Mouse (Mus musculus) C2C12 (cell line): ENCODE measurements around the gene Hsd17b14. TPM values are rescaled to one million over a fixed set of nuclear protein-coding genes. Genes with fewer than 3 reads are reported as not detected.

Experiments used
- H3K27me3 ChIP-seq: one replicate; pipeline ENCODE4 v1.6.1; 2011; ENCODE audit not compliant: control insufficient read depth, insufficient read depth, insufficient read length
- H3K36me3 ChIP-seq: one replicate; pipeline ENCODE4 v1.6.1; 2011; ENCODE audit not compliant: control insufficient read depth, insufficient read depth
- H3K4me3 ChIP-seq: one replicate; pipeline ENCODE4 v1.5.1; 2011; ENCODE audit warnings: mild to moderate bottlenecking, control low read depth; ENCODE audit not compliant: poor library complexity, insufficient read depth, severe bottlenecking
- H3K79me2 ChIP-seq: one replicate; pipeline ENCODE4 v1.6.1; 2011; ENCODE audit not compliant: control insufficient read depth, insufficient read depth
- H3K79me3 ChIP-seq: one replicate; pipeline ENCODE4 v1.6.1; 2011; ENCODE audit warnings: low read depth, control low read depth
- H3ac ChIP-seq: one replicate; pipeline ENCODE3; 2011; ENCODE audit warnings: low read depth; ENCODE audit not compliant: control insufficient read depth, insufficient read length
- CEBPB ChIP-seq: IDR thresholded peaks from one replicate; pipeline ENCODE4 v1.6.1; 2011; ENCODE audit warnings: low read depth, mild to moderate bottlenecking, control low read depth, moderate library complexity
- CTCF ChIP-seq: IDR thresholded peaks from one replicate; pipeline ENCODE4 v1.5.1; 2011; ENCODE audit not compliant: control insufficient read depth, insufficient read depth, insufficient read length
- FOSL1 ChIP-seq: IDR thresholded peaks from one replicate; pipeline ENCODE4 v1.8.0; 2011; ENCODE audit warnings: mild to moderate bottlenecking, low read length; ENCODE audit not compliant: poor library complexity, insufficient read depth, severe bottlenecking
- MAX ChIP-seq: IDR thresholded peaks from one replicate; pipeline ENCODE4 v1.6.1; 2011; ENCODE audit warnings: mild to moderate bottlenecking, control low read depth
- MYOD1 ChIP-seq: IDR thresholded peaks from one replicate; pipeline ENCODE4 v1.6.1; 2011; ENCODE audit warnings: low read depth; ENCODE audit not compliant: control insufficient read depth, insufficient read length
- MYOG ChIP-seq: IDR thresholded peaks from one replicate; pipeline ENCODE4 v1.6.1; 2011; ENCODE audit not compliant: control insufficient read depth, insufficient read length; ENCODE audit errors: extremely low read depth
- USF1 ChIP-seq: IDR thresholded peaks from one replicate; pipeline ENCODE4 v1.6.1; 2011; ENCODE audit warnings: low read depth, mild to moderate bottlenecking, control low read depth, moderate library complexity
- polyA plus RNA-seq: library from polyadenylated mRNA; unstranded; fragments of >200 nt; fragmentation: generic; extraction: Trizol; gene quantifications from one replicate; pipeline ENCODE4 v1.2.1, GENCODE M21; 2012; ENCODE audit warnings: missing spikeins

Gene Hsd17b14
- polyA plus RNA-seq, 1 experiment = 1.7 TPM

DNA sequence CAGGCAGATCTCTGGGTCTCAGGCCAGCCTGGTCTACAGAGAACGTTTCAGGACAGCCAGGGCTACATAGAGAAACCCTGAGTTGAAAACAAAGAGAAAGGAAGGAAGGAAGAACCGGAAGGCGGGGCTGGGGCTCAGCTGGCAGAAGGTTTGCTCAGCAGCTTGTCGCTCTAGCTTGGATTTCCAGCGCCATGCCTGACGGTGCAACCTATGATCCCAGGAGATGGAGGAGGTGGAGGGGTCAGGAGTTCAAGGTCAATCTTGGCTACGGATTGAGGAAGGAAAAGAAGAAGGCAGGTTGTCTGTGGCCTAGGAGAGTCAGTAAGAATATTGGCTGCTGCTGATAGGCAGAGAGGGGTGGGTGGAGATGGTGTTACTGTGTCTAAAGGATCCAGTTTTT lies 5.5 kb downstream of the Hsd17b14 start:
- TF ChIP-seq MYOG (no peak), USF1 (no peak), CTCF (no peak), MAX (no peak), CEBPB (no peak), MYOD1 (no peak), FOSL1 (no peak)
- no peak overlapping the region for H3K4me3 ChIP-seq
- no peaks in the 10 kb centered on the region for H3K27me3 ChIP-seq
- no peaks in the 10 kb centered on the region for H3K79me2 ChIP-seq
- H3K36me3 ChIP-seq = no peaks in the 10 kb centered on the region
- no peak overlapping the region for H3ac ChIP-seq
- H3K79me3 ChIP-seq = no peaks in the 10 kb centered on the region

DNA sequence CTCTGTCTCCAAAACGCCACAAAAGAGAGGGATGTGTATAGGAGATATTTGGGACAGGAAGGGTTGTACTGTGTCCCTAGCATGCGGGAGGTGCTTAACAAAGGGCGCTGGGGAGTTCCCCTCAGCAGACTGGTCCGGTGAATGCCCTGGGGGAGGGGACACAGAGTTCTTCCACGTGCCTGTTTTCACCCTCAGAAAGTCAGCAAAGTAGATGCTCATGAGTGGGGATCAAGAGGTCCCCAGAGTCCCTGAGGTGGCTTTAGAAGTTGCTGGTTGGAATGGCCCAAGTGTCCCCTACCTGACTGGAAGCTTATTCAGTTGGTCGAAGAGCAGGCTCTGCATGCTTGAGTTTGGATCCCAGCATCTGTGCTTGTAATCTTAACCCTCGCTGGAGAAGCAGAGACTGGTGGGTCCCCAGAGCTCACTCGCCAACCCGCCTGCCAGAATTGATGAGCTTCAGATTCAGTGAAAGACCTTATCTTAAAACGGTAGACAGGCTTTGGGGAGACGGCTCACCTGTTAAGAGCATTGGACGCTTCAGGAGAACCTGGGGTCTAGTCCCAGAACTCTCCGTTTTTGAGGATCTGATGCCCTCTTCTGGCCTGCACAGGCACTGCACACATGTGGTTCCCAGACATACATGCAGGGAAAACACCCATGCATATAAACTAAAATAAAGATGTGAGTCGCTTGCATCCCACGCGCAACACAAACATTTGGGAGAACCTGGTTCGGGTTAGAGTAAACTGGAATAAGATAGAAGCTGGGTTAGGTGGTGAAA lies 6.3 kb downstream of the Hsd17b14 start:
- no peak overlapping the region for H3K4me3 ChIP-seq
- H3K27me3 ChIP-seq = no peaks in the 10 kb centered on the region
- no peaks in the 10 kb centered on the region for H3K36me3 ChIP-seq
- H3K79me3 ChIP-seq = no peaks in the 10 kb centered on the region
- TF ChIP-seq CEBPB (no peak), CTCF (peak; percentile 51)
- H3ac ChIP-seq = peak overlapping the region; percentile 3
- no peaks in the 10 kb centered on the region for H3K79me2 ChIP-seq

DNA sequence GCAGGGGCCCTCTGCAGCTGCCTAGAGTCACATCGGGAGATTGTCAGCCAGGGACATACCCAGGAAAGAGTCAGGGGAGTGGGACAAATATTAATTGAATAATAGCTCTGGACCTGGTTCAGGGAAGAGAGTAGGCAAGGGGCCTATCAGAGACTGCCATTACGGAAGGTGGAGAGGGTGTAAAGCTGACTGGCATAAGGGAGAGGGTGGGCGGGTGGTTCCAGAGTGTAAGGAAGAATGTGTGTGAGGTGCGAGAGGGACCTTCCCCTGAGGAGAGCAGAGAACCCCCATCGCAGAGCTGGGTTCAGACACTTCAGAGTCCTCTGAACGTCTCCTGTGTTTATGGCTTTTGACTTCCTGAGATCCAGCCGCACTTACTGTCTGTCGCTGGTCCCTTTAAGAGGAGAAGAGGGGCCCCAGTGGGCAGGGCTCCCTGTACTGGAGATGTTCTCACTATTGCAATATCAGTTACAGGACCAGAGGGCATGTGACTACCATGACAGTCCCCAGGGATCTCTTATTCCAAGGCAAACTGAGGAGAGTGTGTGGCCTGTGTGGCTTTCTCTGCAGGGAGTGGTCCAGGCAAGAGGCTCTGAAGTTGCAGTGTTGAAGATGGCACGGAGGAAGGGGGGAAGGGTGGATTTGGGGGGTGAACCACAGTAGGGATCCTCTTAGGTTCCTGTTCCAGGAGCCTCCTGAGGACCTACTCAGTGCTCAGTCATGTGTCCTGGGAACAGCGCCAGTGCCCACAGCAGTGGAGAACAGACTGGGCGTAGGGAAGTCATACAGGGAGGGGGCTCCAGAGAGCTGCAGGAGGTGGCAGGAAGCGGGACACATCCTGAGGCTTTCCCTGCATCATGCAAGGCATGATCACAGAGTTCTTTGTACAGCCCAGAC lies 7.2 kb downstream of the Hsd17b14 start:
- Histone ChIP-seq H3ac (peak overlapping the region; percentile 3), H3K36me3 (no peaks in the 10 kb centered on the region), H3K79me2 (no peaks in the 10 kb centered on the region), H3K4me3 (no peak overlapping the region), H3K27me3 (no peaks in the 10 kb centered on the region), H3K79me3 (no peaks in the 10 kb centered on the region)
- TF ChIP-seq CEBPB = peak; percentile 9
- no peak for TF ChIP-seq MYOD1
- TF ChIP-seq USF1 = peak; percentile 78

DNA sequence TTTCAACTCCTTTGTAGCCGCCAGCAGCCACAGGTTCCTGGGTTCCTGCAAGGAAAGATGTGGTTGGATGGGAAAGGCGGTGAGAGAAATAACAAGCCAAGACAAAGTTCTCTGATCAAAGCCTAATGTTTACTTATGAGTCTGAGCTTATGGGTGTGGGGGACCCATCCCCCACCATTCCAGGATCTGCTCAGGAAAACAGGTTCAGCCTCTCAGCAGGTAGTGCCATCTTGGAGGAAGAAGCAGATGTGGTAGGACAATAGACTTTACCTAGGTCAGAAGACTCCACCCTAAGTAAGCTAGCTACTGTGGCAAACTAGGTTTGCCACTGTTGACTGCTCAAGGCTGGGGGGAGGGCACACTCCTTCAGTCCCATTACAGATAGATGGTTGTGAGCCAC lies 10.1 kb downstream of the Hsd17b14 start:
- Histone ChIP-seq H3K27me3 (no peaks in the 10 kb centered on the region), H3K4me3 (no peak overlapping the region), H3K79me2 (no peaks in the 10 kb centered on the region), H3ac (no peak overlapping the region), H3K79me3 (no peaks in the 10 kb centered on the region), H3K36me3 (no peaks in the 10 kb centered on the region)
- TF ChIP-seq FOSL1 (no peak), CTCF (no peak), CEBPB (no peak), MAX (no peak), USF1 (no peak), MYOG (no peak), MYOD1 (no peak)

DNA sequence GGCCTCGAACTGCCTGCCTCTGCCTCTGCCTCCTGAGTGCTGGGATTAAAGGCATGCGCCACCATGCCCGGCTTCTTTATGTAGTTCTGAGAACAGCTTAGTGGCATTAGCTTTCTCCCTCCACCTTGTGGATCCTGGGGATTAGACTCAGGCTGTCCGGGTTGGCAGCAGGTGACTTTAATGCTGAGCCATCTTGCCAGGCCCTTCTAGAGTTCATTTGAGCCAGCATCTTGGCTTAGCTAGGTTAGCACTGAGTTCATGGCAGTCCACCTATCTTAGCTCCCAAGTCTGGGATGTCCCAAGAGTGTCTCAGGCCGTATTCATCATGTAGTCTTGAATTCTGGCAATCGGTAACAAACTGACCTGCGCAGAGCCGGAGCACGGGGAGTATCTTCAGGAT lies 10.8 kb downstream of the Hsd17b14 start:
- Histone ChIP-seq H3K36me3 (no peaks in the 10 kb centered on the region), H3K79me2 (no peaks in the 10 kb centered on the region), H3ac (no peak overlapping the region), H3K4me3 (no peak overlapping the region), H3K27me3 (no peaks in the 10 kb centered on the region), H3K79me3 (no peaks in the 10 kb centered on the region)
- TF ChIP-seq MYOG (no peak), MAX (no peak), USF1 (no peak), CEBPB (no peak), CTCF (no peak), FOSL1 (no peak), MYOD1 (no peak)
